Mouse (Mus musculus) liver, embryonic 15.5 days (tissue): Measurements from ENCODE around the gene Gm20388. TPM values are rescaled to one million over a fixed set of nuclear protein-coding genes. Genes with fewer than 3 reads are reported as not detected.
A peak's percentile ranks its signal among the peaks of the same experiment; 100 is the strongest.

Source experiments
- ATAC-seq: fragments of 200-750 bp; cut with Nextera tagmentation; 2 replicates; pipeline ENCODE4 v1.8.0; 2017; ENCODE audit warnings: moderate number of reproducible peaks, mild to moderate bottlenecking, moderate library complexity; ENCODE audit not compliant: insufficient read depth
- H3K27ac ChIP-seq: fragments of 300-500 bp; sonication (generic); replicated peaks from 2 replicates; pipeline ENCODE4 v1.5.1; 2015; ENCODE audit warnings: mild to moderate bottlenecking, inconsistent platforms
- H3K27me3 ChIP-seq: fragments of 300-500 bp; sonication (generic); 2 replicates; pipeline ENCODE4 v1.6.1; 2015; ENCODE audit warnings: mild to moderate bottlenecking, inconsistent platforms
- H3K36me3 ChIP-seq: fragments of 300-500 bp; sonication (generic); replicated peaks from 2 replicates; pipeline ENCODE4 v1.6.1; 2015; ENCODE audit warnings: moderate library complexity, mild to moderate bottlenecking, inconsistent platforms
- H3K4me1 ChIP-seq: fragments of 300-500 bp; sonication (generic); replicated peaks from 2 replicates; pipeline ENCODE4 v1.6.1; 2015; ENCODE audit warnings: inconsistent platforms
- H3K4me2 ChIP-seq: fragments of 300-500 bp; sonication (generic); 2 replicates; pipeline ENCODE4 v1.6.1; 2015; ENCODE audit warnings: moderate library complexity, mild to moderate bottlenecking, inconsistent platforms
- H3K4me3 ChIP-seq: fragments of 300-500 bp; sonication (generic); replicated peaks from 2 replicates; pipeline ENCODE4 v1.5.1; 2015; ENCODE audit warnings: mild to moderate bottlenecking, inconsistent platforms
- H3K9ac ChIP-seq: fragments of 300-500 bp; sonication (generic); 2 replicates; pipeline ENCODE4 v1.6.1; 2015; ENCODE audit warnings: moderate library complexity, mild to moderate bottlenecking, inconsistent platforms
- H3K9me3 ChIP-seq: fragments of 300-500 bp; sonication (generic); replicated peaks from 2 replicates; pipeline ENCODE4 v1.6.1; 2016; ENCODE audit warnings: inconsistent platforms
- WGBS: fragments of 180-500 bp; shearing (Covaris S2); methylation state at CpG from one replicate; pipeline ENCODE4 v1.1.7; 2015; ENCODE audit warnings: mixed read lengths; ENCODE audit not compliant: insufficient replicate concordance; 5-methylcytosine and 5-hydroxymethylcytosine counted together
- polyA plus RNA-seq: library from polyadenylated mRNA; unstranded; fragments of >200 nt; fragmentation: Nextera tagmentation; extraction: Ambion mirVana; gene quantifications from 2 replicates; pipeline ENCODE4 v1.2.1, GENCODE M21; 2015

The Gm20388 gene
- polyA plus RNA-seq, 1 experiment from 2014 or later: not detected

GRCm38 (mm10) chr8:120698426-120698825 is 787.8 kb downstream of the Gm20388 start:
- no peak overlapping the region for H3K27ac ChIP-seq
- no peak overlapping the region for H3K4me2 ChIP-seq
- H3K9me3 ChIP-seq: no peaks in the 10 kb centered on the region
- no peak overlapping the region for H3K9ac ChIP-seq
- no peaks in the 10 kb centered on the region; the same call in 1 of the 2 replicates for H3K27me3 ChIP-seq
- no peaks in the 10 kb centered on the region for H3K36me3 ChIP-seq
- H3K4me3 ChIP-seq: no peak overlapping the region
- 71% methylated on average over 7 of the region's 7 CpGs for WGBS
- no peak for ATAC-seq
- peaks cover 33% of the 10 kb centered on the region for H3K4me1 ChIP-seq

- no peaks in the 10 kb centered on the region for H3K36me3 ChIP-seq
- H3K9ac ChIP-seq: no peak overlapping the region
- peaks cover 29% of the 10 kb centered on the region for H3K4me1 ChIP-seq
- H3K9me3 ChIP-seq: no peaks in the 10 kb centered on the region
- no peak overlapping the region for H3K27ac ChIP-seq
- no peaks in the 10 kb centered on the region; the same call in 1 of the 2 replicates for H3K27me3 ChIP-seq
- no peak for ATAC-seq
- H3K4me2 ChIP-seq: no peak overlapping the region
- H3K4me3 ChIP-seq: no peak overlapping the region
- whole genome bisulfite sequencing: 54% methylated on average over 6 of the region's 6 CpGs
These were observed 788.4 kb downstream of the Gm20388 start for GRCm38 (mm10) chr8:120699079-120699478.

GRCm38 (mm10) chr8:120699565-120699964 is 788.9 kb downstream of the Gm20388 start:
- 12% methylated on average over 2 of the region's 2 CpGs for WGBS
- no peak overlapping the region for H3K4me2 ChIP-seq
- H3K9ac ChIP-seq: no peak overlapping the region
- H3K4me3 ChIP-seq: no peak overlapping the region
- H3K27me3 ChIP-seq: no peaks in the 10 kb centered on the region; the same call in 1 of the 2 replicates
- no peaks in the 10 kb centered on the region for H3K36me3 ChIP-seq
- no peaks in the 10 kb centered on the region for H3K9me3 ChIP-seq
- peaks cover 25% of the 10 kb centered on the region for H3K4me1 ChIP-seq
- ATAC-seq: no peak
- H3K27ac ChIP-seq: no peak overlapping the region

- Histone ChIP-seq H3K27me3 (no peaks in the 10 kb centered on the region; the same call in 1 of the 2 replicates), H3K4me3 (no peak overlapping the region), H3K27ac (no peak overlapping the region), H3K4me2 (no peak overlapping the region), H3K36me3 (no peaks in the 10 kb centered on the region), H3K4me1 (peaks cover 25% of the 10 kb centered on the region), H3K9me3 (no peaks in the 10 kb centered on the region), H3K9ac (no peak overlapping the region)
- 41% methylated on average over 4 of the region's 4 CpGs for WGBS
- ATAC-seq: no peak
These were observed 789.4 kb downstream of the Gm20388 start for GRCm38 (mm10) chr8:120700053-120700452.

GRCm38 (mm10) chr8:120701758-120702465 is 791.3 kb downstream of the Gm20388 start:
- Histone ChIP-seq H3K4me2 (no peak overlapping the region), H3K27me3 (no peaks in the 10 kb centered on the region; the same call in 1 of the 2 replicates), H3K9me3 (no peaks in the 10 kb centered on the region), H3K27ac (no peak overlapping the region), H3K9ac (no peak overlapping the region), H3K4me3 (no peak overlapping the region), H3K36me3 (no peaks in the 10 kb centered on the region), H3K4me1 (peaks cover 25% of the 10 kb centered on the region)
- ATAC-seq: peak; percentile 15; the same call in 1 of the 2 replicates
- WGBS: 27% methylated on average over 19 of the region's 19 CpGs

GRCm38 (mm10) chr8:120704203-120704602 is 793.6 kb downstream of the Gm20388 start:
- H3K27me3 ChIP-seq: no peaks in the 10 kb centered on the region; the same call in 1 of the 2 replicates
- H3K4me1 ChIP-seq: peaks cover 15% of the 10 kb centered on the region
- no peak for ATAC-seq
- 57% methylated on average over 9 of the region's 9 CpGs for WGBS
- no peak overlapping the region for H3K4me3 ChIP-seq
- no peak overlapping the region for H3K9ac ChIP-seq
- no peaks in the 10 kb centered on the region for H3K36me3 ChIP-seq
- no peak overlapping the region for H3K27ac ChIP-seq
- no peaks in the 10 kb centered on the region for H3K9me3 ChIP-seq
- H3K4me2 ChIP-seq: no peak overlapping the region

GRCm38 (mm10) chr8:120705163-120705562 is 794.5 kb downstream of the Gm20388 start:
- Histone ChIP-seq H3K4me2 (no peak overlapping the region), H3K4me1 (peaks cover 8% of the 10 kb centered on the region; the same call in 1 of the 2 replicates), H3K4me3 (no peak overlapping the region), H3K9ac (no peak overlapping the region), H3K27ac (no peak overlapping the region), H3K27me3 (no peaks in the 10 kb centered on the region; the same call in 1 of the 2 replicates), H3K36me3 (no peaks in the 10 kb centered on the region), H3K9me3 (no peaks in the 10 kb centered on the region)
- WGBS: 74% methylated on average over 15 of the region's 15 CpGs
- ATAC-seq: no peak

GRCm38 (mm10) chr8:120706193-120706592 is 795.6 kb downstream of the Gm20388 start:
- H3K4me2 ChIP-seq: no peak overlapping the region
- H3K27ac ChIP-seq: no peak overlapping the region
- H3K4me1 ChIP-seq: peaks cover 8% of the 10 kb centered on the region; the same call in 1 of the 2 replicates
- H3K36me3 ChIP-seq: no peaks in the 10 kb centered on the region
- H3K27me3 ChIP-seq: no peaks in the 10 kb centered on the region
- H3K9me3 ChIP-seq: no peaks in the 10 kb centered on the region
- no peak overlapping the region for H3K4me3 ChIP-seq
- WGBS: 68% methylated on average over 3 of the region's 3 CpGs
- no peak for ATAC-seq
- no peak overlapping the region for H3K9ac ChIP-seq

GRCm38 (mm10) chr8:120709176-120709575 is 798.5 kb downstream of the Gm20388 start:
- no peak overlapping the region for H3K4me2 ChIP-seq
- ATAC-seq: no peak
- no peak overlapping the region for H3K27ac ChIP-seq
- H3K4me3 ChIP-seq: no peak overlapping the region
- no peaks in the 10 kb centered on the region for H3K36me3 ChIP-seq
- no peaks in the 10 kb centered on the region for H3K4me1 ChIP-seq
- H3K27me3 ChIP-seq: no peaks in the 10 kb centered on the region
- no peaks in the 10 kb centered on the region for H3K9me3 ChIP-seq
- WGBS: 32% methylated on average over 10 of the region's 10 CpGs
- no peak overlapping the region for H3K9ac ChIP-seq

- H3K4me2 ChIP-seq: no peak overlapping the region
- no peaks in the 10 kb centered on the region for H3K4me1 ChIP-seq
- no peaks in the 10 kb centered on the region for H3K9me3 ChIP-seq
- 27% methylated on average over 6 of the region's 6 CpGs for WGBS
- H3K9ac ChIP-seq: no peak overlapping the region
- ATAC-seq: no peak
- H3K4me3 ChIP-seq: no peak overlapping the region
- H3K36me3 ChIP-seq: no peaks in the 10 kb centered on the region
- H3K27ac ChIP-seq: no peak overlapping the region
- H3K27me3 ChIP-seq: no peaks in the 10 kb centered on the region
These were observed 804.6 kb downstream of the Gm20388 start for GRCm38 (mm10) chr8:120715200-120715599.

- H3K4me2 ChIP-seq: no peak overlapping the region
- H3K27me3 ChIP-seq: no peaks in the 10 kb centered on the region
- 51% methylated on average over 15 of the region's 15 CpGs for WGBS
- H3K9me3 ChIP-seq: no peaks in the 10 kb centered on the region
- no peak for ATAC-seq
- no peak overlapping the region for H3K27ac ChIP-seq
- no peaks in the 10 kb centered on the region for H3K4me1 ChIP-seq
- no peak overlapping the region for H3K4me3 ChIP-seq
- no peak overlapping the region for H3K9ac ChIP-seq
- no peaks in the 10 kb centered on the region for H3K36me3 ChIP-seq
These were observed 805.5 kb downstream of the Gm20388 start for GRCm38 (mm10) chr8:120715996-120716680.
